In the genomic region with DNA sequence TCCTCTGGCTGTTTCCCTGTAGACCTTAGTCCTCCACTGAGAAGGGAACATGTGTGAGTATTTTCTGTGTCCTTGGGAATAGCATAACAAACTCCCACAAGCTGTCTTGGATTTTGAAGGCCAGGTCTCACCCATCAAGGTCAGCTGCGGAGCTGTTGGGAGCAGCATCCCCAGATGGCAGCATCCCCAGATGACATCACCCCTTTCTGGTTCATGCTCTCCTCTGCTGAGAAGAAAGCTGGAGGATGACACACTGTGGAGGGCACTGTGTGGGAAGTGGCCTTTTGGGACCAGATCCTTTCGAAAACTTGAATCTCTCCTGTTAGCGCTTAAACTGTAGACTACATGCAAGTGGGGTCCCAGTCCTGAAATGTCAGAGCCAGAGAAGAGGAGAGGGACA, we compare ENCODE assay signal across 13 mouse cellular contexts. TPM values are rescaled to one million over a fixed set of nuclear protein-coding genes. Genes with fewer than 3 reads are reported as not detected.
A peak's percentile ranks its signal among the peaks of the same experiment; 100 is the strongest.
DNase-seq lines count a peak whose midpoint lies in the region; ATAC-seq and TF ChIP-seq lines count a peak whose summit lies in the region.
"Had no signal": no experiment of that assay in that cellular context is flagged by ENCODE, and none has a peak within 500 bp of the region (broad histone marks: within the 10 kb centered on the region; RNA-seq: fewer than 3 reads in every experiment).

No protein-coding gene starts in this region.

- no peaks in the 10 kb centered on the region for H3K9me3 ChIP-seq in lung, postnatal 0 days (ENCODE audit: low read length)
- H3K9me3 ChIP-seq: embryonic facial prominence, embryonic 10.5 days; kidney, embryonic 15.5 days; liver, embryonic 13.5 days had no signal

- no peak for TF ChIP-seq POLR2A in olfactory bulb, adult 2 months (IDR thresholded peaks at IDR 0.05; ENCODE audit: insufficient read depth, low read depth, low read length)
- no peak for TF ChIP-seq POLR2A in thymus, adult 2 months (IDR thresholded peaks at IDR 0.05; ENCODE audit: control insufficient read depth, extremely low read depth, insufficient read depth, low read length, poor library complexity)

- H3K9ac ChIP-seq in lung, postnatal 0 days (replicated peaks; ENCODE audit: low read depth), result no peak overlapping the region
- H3K9ac ChIP-seq: hindbrain, embryonic 14.5 days; kidney, embryonic 15.5 days; liver, embryonic 13.5 days had no signal

- H3K27me3 ChIP-seq in lung, postnatal 0 days (replicated peaks; ENCODE audit: insufficient read depth, low read length), result 0 out of 2 replicates have a peak, but pooled peaks cover 2% of the 10 kb centered on the region
- H3K27me3 ChIP-seq in thymus, adult 2 months (ENCODE audit: control insufficient read depth, insufficient read depth, low read length), result no peaks in the 10 kb centered on the region
- H3K27me3 ChIP-seq: kidney, embryonic 15.5 days had no signal

- DNase-seq in lung, postnatal 0 days (ENCODE audit: low spot score), result peak; percentile 22
- DNase-seq in lung, adult 18-20 months, result no peak
- peak; percentile 87 for DNase-seq in MN1 (ENCODE audit: low spot score)
- DNase-seq in adrenal gland, postnatal 14 days, result peak; percentile 67
- DNase-seq in thymus, adult 2 months, result no peak
- no peak for DNase-seq in kidney, postnatal 36 days
- DNase-seq: cerebellum, postnatal 25 days; liver, embryonic 13.5 days had no signal

- ATAC-seq in lung, postnatal 0 days, result 0 out of 2 replicates have a peak, but pooled peaks have one; percentile 22

- WGBS in lung, postnatal 0 days, result 81% methylated on average over 3 of the region's 3 CpGs
- 49% methylated on average over 3 of the region's 3 CpGs for WGBS in olfactory bulb, adult 2 months
- 95% methylated on average over 3 of the region's 3 CpGs for WGBS in thymus, adult 2 months

- no peak overlapping the region for H3K4me3 ChIP-seq in lung, postnatal 0 days (ENCODE audit: low read depth, low read length)
- no peak overlapping the region for H3K4me3 ChIP-seq in olfactory bulb, adult 2 months (ENCODE audit: insufficient read depth, low read depth, low read length)
- no peak overlapping the region for H3K4me3 ChIP-seq in thymus, adult 2 months (ENCODE audit: control insufficient read depth, insufficient read depth, low read length)
- H3K4me3 ChIP-seq: embryonic facial prominence, embryonic 10.5 days; kidney, embryonic 15.5 days; liver, embryonic 13.5 days had no signal

- H3K4me2 ChIP-seq in lung, postnatal 0 days (replicated peaks; ENCODE audit: low read depth, low read length), result no peak overlapping the region
- H3K4me2 ChIP-seq: hindbrain, embryonic 14.5 days; liver, embryonic 13.5 days had no signal

- TF ChIP-seq EP300 in lung, postnatal 0 days (IDR thresholded peaks at IDR 0.05), result no peak

- no peaks in the 10 kb centered on the region for H3K36me3 ChIP-seq in lung, postnatal 0 days (ENCODE audit: insufficient read depth, low read length)
- no peaks in the 10 kb centered on the region for H3K36me3 ChIP-seq in thymus, adult 2 months (ENCODE audit: control insufficient read depth, insufficient read depth, low read length)
- H3K36me3 ChIP-seq: G1E; kidney, embryonic 15.5 days; liver, embryonic 13.5 days had no signal

- H3K27ac ChIP-seq in lung, postnatal 0 days (ENCODE audit: low read length), result no peak overlapping the region
- peak overlapping the region; percentile 14 for H3K27ac ChIP-seq in olfactory bulb, adult 2 months (ENCODE audit: insufficient read depth, low read depth, low read length)
- H3K27ac ChIP-seq in thymus, adult 2 months (ENCODE audit: control insufficient read depth, insufficient read depth, low read length), result no peak overlapping the region
- H3K27ac ChIP-seq: embryonic facial prominence, embryonic 10.5 days; hindbrain, embryonic 14.5 days; kidney, embryonic 15.5 days; liver, embryonic 13.5 days had no signal

- no peaks in the 10 kb centered on the region for H3K4me1 ChIP-seq in lung, postnatal 0 days (ENCODE audit: insufficient read depth, low read depth, low read length)
- H3K4me1 ChIP-seq in olfactory bulb, adult 2 months (ENCODE audit: control insufficient read depth, insufficient read depth, low read length), result peaks cover 38% of the 10 kb centered on the region
- H3K4me1 ChIP-seq in thymus, adult 2 months (replicated peaks; ENCODE audit: control insufficient read depth, insufficient read depth, low read length), result no peaks in the 10 kb centered on the region
- H3K4me1 ChIP-seq: liver, embryonic 13.5 days had no signal

- no peak for TF ChIP-seq CTCF in lung, postnatal 0 days (IDR thresholded peaks at IDR 0.05)
- no peak for TF ChIP-seq CTCF in olfactory bulb, adult 2 months (IDR thresholded peaks at IDR 0.05; ENCODE audit: insufficient read depth, low read depth, low read length)
- no peak for TF ChIP-seq CTCF in thymus, adult 2 months (IDR thresholded peaks at IDR 0.05; ENCODE audit: borderline replicate concordance, control insufficient read depth, extremely low read depth, insufficient read depth, low read length, poor library complexity)

RNA-seq across cellular contexts. Expression of a gene that starts 14.9 kb away (rescaled TPM):
- polyA plus RNA-seq in lung, postnatal 0 days (2015; fragmentation: Nextera tagmentation; extraction: Ambion mirVana), result 3.9 and 5.5 TPM in 2 replicates
- 10.4 and 14.6 TPM in 2 replicates for total RNA-seq in adrenal gland, postnatal 14 days (2021)
- 38.7 TPM in 1 of 2 replicates, not detected in the other for polyA plus RNA-seq in olfactory bulb, adult 2 months (2012; ENCODE audit: insufficient read depth, insufficient read length, low replicate concordance, missing spikeins)
- polyA plus RNA-seq in thymus, adult 2 months (2012; rRNA removed), result 11.5 and 11.9 TPM in 2 replicates
- polyA plus RNA-seq: G1E had no signal

RNA-seq across cellular contexts. Expression of a gene that starts 47.2 kb away (rescaled TPM):
- polyA plus RNA-seq in lung, postnatal 0 days (2015; fragmentation: Nextera tagmentation; extraction: Ambion mirVana), result 1.2 TPM in 2 replicates
- total RNA-seq in adrenal gland, postnatal 14 days (2021), result 8.1 and 11.9 TPM in 2 replicates
- polyA plus RNA-seq in olfactory bulb, adult 2 months (2012; ENCODE audit: insufficient read depth, insufficient read length, low replicate concordance, missing spikeins), result not detected in 2 replicates
- polyA plus RNA-seq in thymus, adult 2 months (2012; rRNA removed), result 34.7 and 39.4 TPM in 2 replicates

Comparison
In these comparisons a context has a peak if more than half of its experiments do, and no peak if none do; other contexts are left out.
1. DNase-seq: peak in lung, postnatal 0 days (single experiment), MN1 (single experiment) and adrenal gland, postnatal 14 days (single experiment); none in lung, adult 18-20 months (0 of 2), thymus, adult 2 months (single experiment) and kidney, postnatal 36 days (0 of 2).